Mouse (Mus musculus) CH12.LX (cell line): ENCODE data around the gene Cacng2. TPM values are rescaled to one million over a fixed set of nuclear protein-coding genes. Genes with fewer than 3 reads are reported as not detected.

Experiments used
- DNase-seq: peaks from one replicate; pipeline ENCODE4 v3.0.0-alpha.2; 2013; ENCODE audit errors: extremely low read depth
- H3K27ac ChIP-seq: 2 replicates; pipeline ENCODE4 v1.5.1; 2012; ENCODE audit warnings: low read depth, mild to moderate bottlenecking, control low read depth, moderate library complexity; ENCODE audit not compliant: insufficient read depth
- H3K27me3 ChIP-seq: replicated peaks from 2 replicates; pipeline ENCODE3; 2012; ENCODE audit warnings: inconsistent platforms
- H3K36me3 ChIP-seq, 2 experiments: replicated peaks in 1 of 2; 2 replicates each; pipeline versions ENCODE3 to v1.6.1; 2012; ENCODE audit warnings: inconsistent platforms in 1 of 2, low read length in 1 of 2, mild to moderate bottlenecking in 1 of 2, mixed read lengths in 1 of 2, moderate library complexity in 1 of 2; ENCODE audit not compliant: control insufficient read depth in 1 of 2, insufficient read depth in 1 of 2
- H3K4me1 ChIP-seq, 2 experiments: 2 replicates each; pipeline ENCODE4 v1.6.1; 2012; ENCODE audit warnings: inconsistent platforms in 1 of 2, moderate library complexity in 1 of 2; ENCODE audit not compliant: insufficient read depth in 2 of 2, control insufficient read depth in 1 of 2
- H3K4me2 ChIP-seq: 2 replicates; pipeline ENCODE4 v1.6.1; 2012; ENCODE audit warnings: low read depth, mild to moderate bottlenecking, control low read depth; ENCODE audit not compliant: poor library complexity, insufficient read depth, severe bottlenecking
- H3K4me3 ChIP-seq, 3 experiments: fragments of 150-350 bp in 1 of 3; sonication (generic) in 1 of 3; replicated peaks in 1 of 3; 2 replicates each; pipeline versions ENCODE3 to v1.5.1; 2011 to 2012; ENCODE audit warnings: low read depth in 2 of 3, low read length in 2 of 3, mild to moderate bottlenecking in 2 of 3, moderate library complexity in 2 of 3, control low read depth in 1 of 3, improper control_type of control experiment in 1 of 3, inconsistent platforms in 1 of 3, mixed read lengths in 1 of 3; ENCODE audit not compliant: poor library complexity in 1 of 3
- H3K79me2 ChIP-seq: replicated peaks from 2 replicates; pipeline ENCODE4 v1.6.1; 2012; ENCODE audit warnings: mild to moderate bottlenecking, moderate library complexity; ENCODE audit not compliant: control insufficient read depth, poor library complexity, insufficient read depth, severe bottlenecking; ENCODE audit errors: extremely low read depth
- H3K9ac ChIP-seq: 2 replicates; pipeline ENCODE4 v1.6.1; 2012; ENCODE audit warnings: low read depth, mild to moderate bottlenecking, control low read depth, moderate library complexity; ENCODE audit not compliant: insufficient read depth
- H3K9me3 ChIP-seq: replicated peaks from 2 replicates; pipeline ENCODE3; 2012; ENCODE audit warnings: low read length, inconsistent platforms, mixed read lengths
- BHLHE40 ChIP-seq: IDR thresholded peaks from 2 replicates; pipeline ENCODE4 v1.6.1; 2011; ENCODE audit warnings: mild to moderate bottlenecking, low read depth, low read length, improper control_type of control experiment
- CHD1 ChIP-seq: IDR thresholded peaks from 2 replicates; pipeline ENCODE4 v1.6.1; 2012; ENCODE audit warnings: low read depth, low read length, improper control_type of control experiment, inconsistent platforms
- CHD2 ChIP-seq: IDR thresholded peaks from 2 replicates; pipeline ENCODE4 v1.6.1; 2011; ENCODE audit warnings: low read length, improper control_type of control experiment
- E2F4 ChIP-seq: IDR thresholded peaks from 2 replicates; pipeline ENCODE4 v1.6.1; 2011; ENCODE audit warnings: low read depth, low read length, improper control_type of control experiment; ENCODE audit not compliant: insufficient replicate concordance
- ELF1 ChIP-seq: IDR thresholded peaks from 2 replicates; pipeline ENCODE4 v1.6.1; 2014; ENCODE audit warnings: low read depth, mild to moderate bottlenecking, inconsistent platforms, low read length, improper control_type of control experiment
- EP300 ChIP-seq: IDR thresholded peaks from 2 replicates; pipeline ENCODE4 v1.6.1; 2011; ENCODE audit warnings: low read length, improper control_type of control experiment
- HCFC1 ChIP-seq: IDR thresholded peaks from 2 replicates; pipeline ENCODE4 v1.6.1; 2012; ENCODE audit warnings: low read depth, mild to moderate bottlenecking, inconsistent platforms, low read length, improper control_type of control experiment
- JUN ChIP-seq: IDR thresholded peaks from 2 replicates; pipeline ENCODE4 v1.6.1; 2011; ENCODE audit warnings: low read depth, mild to moderate bottlenecking, low read length, improper control_type of control experiment, moderate library complexity; ENCODE audit not compliant: insufficient read depth
- JUND ChIP-seq: conservative IDR thresholded peaks from 2 replicates; pipeline ENCODE4 v1.6.1; 2011; ENCODE audit warnings: low read depth, low read length, improper control_type of control experiment
- MAFK ChIP-seq: IDR thresholded peaks from 2 replicates; pipeline ENCODE4 v1.6.1; 2011; ENCODE audit warnings: low read length, improper control_type of control experiment; ENCODE audit not compliant: insufficient replicate concordance
- MAX ChIP-seq: IDR thresholded peaks from 2 replicates; pipeline ENCODE4 v1.6.1; 2011; ENCODE audit warnings: low read length, improper control_type of control experiment
- MXI1 ChIP-seq: IDR thresholded peaks from 2 replicates; pipeline ENCODE4 v1.6.1; 2011; ENCODE audit warnings: mild to moderate bottlenecking, low read depth, low read length, improper control_type of control experiment
- MYC ChIP-seq: IDR thresholded peaks from 2 replicates; pipeline ENCODE4 v1.6.1; 2011; ENCODE audit warnings: low read depth, mild to moderate bottlenecking, improper control_type of control experiment, low read length
- NELFE ChIP-seq: IDR thresholded peaks from 2 replicates; pipeline ENCODE4 v1.6.1; 2011; ENCODE audit warnings: low read depth, low read length, improper control_type of control experiment
- NRF1 ChIP-seq: IDR thresholded peaks from 2 replicates; pipeline ENCODE4 v1.6.1; 2014; ENCODE audit warnings: low read depth, mild to moderate bottlenecking, inconsistent platforms, low read length, improper control_type of control experiment, moderate library complexity
- POLR2AphosphoS2 ChIP-seq: IDR thresholded peaks from 2 replicates; pipeline ENCODE4 v1.6.1; 2011; ENCODE audit warnings: low read depth, low read length, improper control_type of control experiment
- RAD21 ChIP-seq: IDR thresholded peaks from 2 replicates; pipeline ENCODE4 v1.6.1; 2011; ENCODE audit warnings: low read depth, mild to moderate bottlenecking, low read length, improper control_type of control experiment, moderate library complexity
- RCOR1 ChIP-seq: conservative IDR thresholded peaks from 2 replicates; pipeline ENCODE4 v1.6.1; 2012; ENCODE audit warnings: low read depth, mild to moderate bottlenecking, inconsistent platforms, low read length, improper control_type of control experiment
- SIN3A ChIP-seq: IDR thresholded peaks from 2 replicates; pipeline ENCODE4 v1.6.1; 2012; ENCODE audit warnings: low read length, improper control_type of control experiment, inconsistent platforms
- SMC3 ChIP-seq: IDR thresholded peaks from 2 replicates; pipeline ENCODE4 v1.6.1; 2011; ENCODE audit warnings: low read depth, low read length, improper control_type of control experiment
- TBP ChIP-seq: conservative IDR thresholded peaks from 2 replicates; pipeline ENCODE4 v1.6.1; 2011; ENCODE audit warnings: low read depth, low read length, improper control_type of control experiment
- UBTF ChIP-seq: IDR thresholded peaks from 2 replicates; pipeline ENCODE4 v1.6.1; 2012; ENCODE audit warnings: low read depth, mild to moderate bottlenecking, inconsistent platforms, low read length, improper control_type of control experiment, moderate library complexity
- USF1 ChIP-seq: IDR thresholded peaks from 2 replicates; pipeline ENCODE4 v1.6.1; 2014; ENCODE audit warnings: low read depth, mild to moderate bottlenecking, inconsistent platforms, low read length, improper control_type of control experiment
- USF2 ChIP-seq: conservative IDR thresholded peaks from 2 replicates; pipeline ENCODE4 v1.6.1; 2011; ENCODE audit warnings: low read depth, low read length, improper control_type of control experiment
- ZC3H11A ChIP-seq: IDR thresholded peaks from 2 replicates; pipeline ENCODE4 v1.6.1; 2012; ENCODE audit warnings: low read depth, mild to moderate bottlenecking, inconsistent platforms, low read length, improper control_type of control experiment
- ZMIZ1 ChIP-seq: IDR thresholded peaks from 2 replicates; pipeline ENCODE4 v1.6.1; 2012; ENCODE audit warnings: low read depth, mild to moderate bottlenecking, inconsistent platforms, low read length, improper control_type of control experiment
- ZNF384 ChIP-seq: IDR thresholded peaks from 2 replicates; pipeline ENCODE4 v1.6.1; 2012; ENCODE audit warnings: low read depth, low read length, improper control_type of control experiment, inconsistent platforms
- dilution Hi-C: fragments of 300-500 bp; cut with MboI; formaldehyde crosslinking; loops from 2 replicates; pipeline ENCODE4 v1.14.3; 2020; ENCODE audit warnings: low sequenced_read_pairs; ENCODE audit not compliant: extremely low pct_unique_long_range_greater_than_20kb, extremely low pct_ligation_motif_present
- in situ Hi-C: fragments of 300-500 bp; cut with MboI; formaldehyde crosslinking; loops from 3 replicates; pipeline ENCODE4 v1.14.3; 2019; ENCODE audit warnings: low sequenced_read_pairs, low pct_ligation_motif_present, low pct_unique_long_range_greater_than_20kb, mixed read lengths
- polyA plus RNA-seq: library from polyadenylated mRNA; unstranded; fragments of >175 nt; gene quantifications from 2 replicates; pipeline ENCODE4 v1.2.1, GENCODE M21; 2012; ENCODE audit warnings: low read depth; ENCODE audit not compliant: insufficient read length
- total RNA-seq, 2 experiments: library from RNA; depleted of rRNA; stranded (reverse); fragments of 300-350 nt in 1 of 2; fragments of >200 nt in 1 of 2; gene quantifications; 2 replicates each; pipeline ENCODE4 v1.2.3; 2012 to 2014

The Cacng2 gene
- total and polyA plus RNA-seq, 3 experiments, result not detected

DNA sequence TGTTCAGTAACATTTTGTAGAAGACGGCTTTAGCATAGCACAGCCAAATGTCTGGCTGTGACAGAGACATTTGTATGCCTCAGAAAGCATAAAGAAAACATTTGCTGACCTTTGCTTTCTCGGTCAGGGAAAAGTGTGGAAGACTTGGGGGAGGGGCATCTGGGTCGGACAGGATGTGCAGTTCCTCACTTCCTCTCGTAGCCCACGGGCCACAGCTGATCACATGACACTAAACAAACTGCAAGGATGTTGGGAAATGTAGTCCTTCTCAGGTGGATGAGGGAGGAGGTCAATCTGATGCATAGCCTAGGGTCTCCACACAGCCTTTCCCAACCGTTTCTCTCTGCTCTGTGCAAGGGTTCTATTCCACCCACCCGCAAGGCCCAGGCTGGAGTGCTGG is 28.7 kb upstream of the Cacng2 start:
- TF ChIP-seq NELFE (no peak), USF1 (peak; percentile 72), MAFK (no peak), HCFC1 (peak; percentile 80), ZNF384 (no peak), TBP (no peak), MYC (no peak), ELF1 (peak; percentile 21; the same call in 1 of the 2 replicates), ZC3H11A (no peak), E2F4 (no peak), MAX (0 out of 2 replicates have a peak, but pooled peaks have one; percentile 23), USF2 (peak; percentile 55), BHLHE40 (no peak), SIN3A (no peak), POLR2AphosphoS2 (no peak)
- Histone ChIP-seq H3K4me3 (no peak overlapping the region), H3K4me2 (no peak overlapping the region), H3K9ac (no peak overlapping the region), H3K27me3 (peaks cover 93% of the 10 kb centered on the region), H3K9me3 (peaks cover 4% of the 10 kb centered on the region), H3K4me1 (peaks cover 4 to 12% of the 10 kb centered on the region in 2 experiments), H3K27ac (no peak overlapping the region), H3K36me3 (no peaks in the 10 kb centered on the region), H3K79me2 (no peaks in the 10 kb centered on the region)
- dilution Hi-C loops, result no loop called here
- in situ Hi-C loops, result no loop called here
- peak; percentile 25 for DNase-seq

DNA sequence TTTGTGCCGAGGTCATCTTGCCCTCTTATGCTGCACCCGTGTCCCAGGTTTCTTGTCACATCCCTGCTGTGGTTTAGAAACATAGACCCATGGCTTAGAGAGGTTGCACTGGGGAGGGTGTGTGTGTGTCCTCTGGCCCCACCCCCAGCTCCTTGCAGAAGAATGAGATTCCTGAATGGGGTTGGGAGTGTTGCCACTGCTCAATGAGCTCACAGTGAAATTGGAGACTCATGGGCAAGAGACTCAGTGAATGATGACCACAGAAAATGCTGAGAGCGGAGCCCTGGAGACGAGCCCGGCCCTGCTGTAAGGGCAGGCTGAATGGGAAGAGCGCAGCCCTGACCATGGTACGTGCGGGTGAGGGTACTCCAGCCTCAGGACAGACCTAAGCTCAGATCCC is 20.4 kb upstream of the Cacng2 start:
- no peak for DNase-seq
- no peak overlapping the region for H3K27ac ChIP-seq
- dilution Hi-C loops, result no loop called here
- no peaks in the 10 kb centered on the region for H3K36me3 ChIP-seq
- no peak overlapping the region for H3K4me2 ChIP-seq
- H3K4me1 ChIP-seq, result peaks cover 0 to 3% of the 10 kb centered on the region in 2 experiments; a peak in 1 of 4 replicates
- no peak for TF ChIP-seq MYC
- H3K79me2 ChIP-seq, result no peaks in the 10 kb centered on the region
- in situ Hi-C loops, result no loop called here
- peaks cover 7% of the 10 kb centered on the region for H3K9me3 ChIP-seq
- H3K9ac ChIP-seq, result no peak overlapping the region
- no peak overlapping the region for H3K4me3 ChIP-seq
- peaks cover 96% of the 10 kb centered on the region for H3K27me3 ChIP-seq

DNA sequence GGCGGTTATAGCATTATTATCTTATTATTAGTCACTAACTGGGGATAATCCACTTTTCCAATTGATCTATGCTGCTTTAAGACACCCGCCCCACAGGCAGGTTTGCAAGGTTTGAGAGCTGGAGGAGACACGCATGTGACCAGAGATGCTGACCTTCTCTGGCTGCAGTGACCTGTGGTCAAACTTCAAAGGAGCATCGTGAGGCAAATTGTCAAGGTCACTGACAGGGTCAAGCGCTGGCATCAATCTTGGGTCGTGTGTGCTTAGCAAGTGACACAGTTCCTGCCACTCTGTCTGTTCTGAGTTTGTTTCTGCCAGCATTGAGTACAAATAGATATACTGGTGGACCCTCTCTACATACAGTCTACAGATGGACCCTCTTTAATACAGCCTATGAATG is 14.8 kb upstream of the Cacng2 start:
- Histone ChIP-seq H3K27me3 (peaks cover 75% of the 10 kb centered on the region), H3K27ac (no peak overlapping the region), H3K9me3 (no peaks in the 10 kb centered on the region), H3K9ac (no peak overlapping the region), H3K4me2 (no peak overlapping the region), H3K4me3 (no peak overlapping the region), H3K36me3 (no peaks in the 10 kb centered on the region), H3K79me2 (no peaks in the 10 kb centered on the region), H3K4me1 (0 out of 4 replicates have a peak, but pooled peaks cover 0 to 4% of the 10 kb centered on the region in 2 experiments)
- dilution Hi-C loops, result no loop called here
- no peak for DNase-seq
- in situ Hi-C loops, result no loop called here
- no peak for TF ChIP-seq TBP
- no peak for TF ChIP-seq CHD1
- TF ChIP-seq JUN, result no peak
- no peak for TF ChIP-seq EP300
- TF ChIP-seq ZMIZ1, result no peak
- no peak for TF ChIP-seq JUND
- TF ChIP-seq MAX, result no peak
- no peak for TF ChIP-seq RCOR1
- TF ChIP-seq MYC, result no peak
- TF ChIP-seq SMC3, result no peak
- no peak for TF ChIP-seq UBTF
- TF ChIP-seq MXI1, result no peak
- no peak for TF ChIP-seq MAFK
- no peak for TF ChIP-seq USF2
- no peak for TF ChIP-seq RAD21
- TF ChIP-seq ELF1, result no peak
- TF ChIP-seq NRF1, result no peak
- no peak for TF ChIP-seq CHD2
